Mouse (Mus musculus) heart, embryonic 12.5 days (tissue): ENCODE results near the gene Prickle2. TPM values are rescaled to one million over a fixed set of nuclear protein-coding genes. Genes with fewer than 3 reads are reported as not detected.

Experiments
- ATAC-seq: fragments of 200-750 bp; cut with Nextera tagmentation; 2 replicates; pipeline ENCODE4 v1.8.0; 2017; ENCODE audit warnings: moderate TSS enrichment, moderate library complexity; ENCODE audit not compliant: insufficient number of reproducible peaks, low FRiP score
- H3K27ac ChIP-seq: fragments of 300-500 bp; sonication (generic); 2 replicates; pipeline ENCODE4 v1.5.1; 2016; ENCODE audit warnings: mild to moderate bottlenecking, moderate library complexity; ENCODE audit not compliant: poor library complexity, severe bottlenecking
- H3K27me3 ChIP-seq: fragments of 300-500 bp; sonication (generic); replicated peaks from 2 replicates; pipeline ENCODE4 v1.6.1; 2016; ENCODE audit warnings: mild to moderate bottlenecking, moderate library complexity
- H3K36me3 ChIP-seq: fragments of 300-500 bp; sonication (generic); 2 replicates; pipeline ENCODE4 v1.6.1; 2016; ENCODE audit warnings: mild to moderate bottlenecking, moderate library complexity
- H3K4me1 ChIP-seq: fragments of 300-500 bp; sonication (generic); replicated peaks from 2 replicates; pipeline ENCODE4 v1.6.1; 2016; ENCODE audit warnings: mild to moderate bottlenecking
- H3K4me2 ChIP-seq: fragments of 300-500 bp; sonication (generic); 2 replicates; pipeline ENCODE4 v1.6.1; 2016; ENCODE audit warnings: mild to moderate bottlenecking, moderate library complexity
- H3K4me3 ChIP-seq: fragments of 300-500 bp; sonication (generic); 2 replicates; pipeline ENCODE4 v1.5.1; 2016; ENCODE audit warnings: mild to moderate bottlenecking
- H3K9ac ChIP-seq: fragments of 300-500 bp; sonication (generic); 2 replicates; pipeline ENCODE4 v1.6.1; 2016; ENCODE audit warnings: mild to moderate bottlenecking, moderate library complexity
- H3K9me3 ChIP-seq: fragments of 300-500 bp; sonication (generic); replicated peaks from 2 replicates; pipeline ENCODE4 v1.6.1; 2016; ENCODE audit warnings: mild to moderate bottlenecking, moderate library complexity
- WGBS: fragments of 180-500 bp; shearing (Covaris S2); methylation state at CpG from one replicate; pipeline ENCODE4 v1.1.7; 2016; 5-methylcytosine and 5-hydroxymethylcytosine counted together
- polyA plus RNA-seq: library from polyadenylated mRNA; unstranded; fragments of >200 nt; fragmentation: Nextera tagmentation; extraction: Ambion mirVana; gene quantifications from 2 replicates; pipeline ENCODE4 v1.2.1, GENCODE M21; 2016

The Prickle2 gene
- polyA plus RNA-seq, 1 experiment from 2014 or later = 7.9 TPM

DNA sequence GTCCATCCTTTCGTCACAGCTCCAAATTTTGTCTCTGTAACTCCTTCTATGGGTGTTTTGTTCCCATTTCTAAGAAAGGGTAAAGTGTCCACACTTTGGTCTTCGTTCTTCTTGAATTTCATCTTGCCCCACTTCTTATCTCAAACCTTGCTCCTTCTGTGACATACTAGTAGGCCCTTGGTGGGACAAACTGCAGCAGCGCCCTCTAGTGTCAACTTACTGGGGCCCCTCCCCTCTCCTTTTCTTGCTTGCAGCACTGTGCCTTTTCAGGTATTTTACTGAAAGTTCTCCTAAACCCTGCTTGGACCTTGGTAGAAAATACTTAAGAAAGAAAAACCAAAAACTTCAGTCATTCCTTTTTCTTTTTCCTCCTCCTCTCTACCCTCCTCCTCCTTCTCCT lies 264.8 kb downstream of the Prickle2 start:
- Histone ChIP-seq H3K4me1 (0 out of 2 replicates have a peak, but pooled peaks cover 3% of the 10 kb centered on the region), H3K4me2 (no peak overlapping the region), H3K9ac (no peak overlapping the region), H3K9me3 (no peaks in the 10 kb centered on the region), H3K4me3 (no peak overlapping the region), H3K27ac (no peak overlapping the region), H3K27me3 (no peaks in the 10 kb centered on the region), H3K36me3 (no peaks in the 10 kb centered on the region)
- 56% methylated on average over 3 of the region's 3 CpGs for WGBS
- ATAC-seq = no peak

DNA sequence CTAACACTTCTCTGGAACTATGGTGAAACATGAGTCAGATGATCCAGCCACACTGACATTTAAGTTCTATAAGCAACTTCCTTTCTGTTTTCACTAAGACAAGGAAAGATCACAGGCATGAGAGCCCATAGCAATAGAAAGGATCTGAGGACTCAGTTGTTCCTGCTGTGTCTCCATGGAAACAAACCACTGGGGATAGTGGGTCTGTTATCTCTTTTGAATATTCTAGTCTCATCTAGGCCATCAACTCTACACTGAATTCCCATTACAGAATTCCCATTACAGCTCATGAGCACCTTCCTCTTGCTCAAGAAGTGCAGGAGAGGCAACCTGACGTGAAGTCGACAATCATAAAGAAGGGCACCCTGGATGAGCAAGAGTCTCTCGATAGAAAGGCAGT lies 265.7 kb downstream of the Prickle2 start:
- Histone ChIP-seq H3K4me3 (no peak overlapping the region), H3K36me3 (no peaks in the 10 kb centered on the region), H3K4me1 (0 out of 2 replicates have a peak, but pooled peaks cover 3% of the 10 kb centered on the region), H3K9me3 (no peaks in the 10 kb centered on the region), H3K27me3 (no peaks in the 10 kb centered on the region), H3K9ac (no peak overlapping the region), H3K4me2 (no peak overlapping the region), H3K27ac (no peak overlapping the region)
- ATAC-seq = no peak
- WGBS = 84% methylated on average over 3 of the region's 3 CpGs

DNA sequence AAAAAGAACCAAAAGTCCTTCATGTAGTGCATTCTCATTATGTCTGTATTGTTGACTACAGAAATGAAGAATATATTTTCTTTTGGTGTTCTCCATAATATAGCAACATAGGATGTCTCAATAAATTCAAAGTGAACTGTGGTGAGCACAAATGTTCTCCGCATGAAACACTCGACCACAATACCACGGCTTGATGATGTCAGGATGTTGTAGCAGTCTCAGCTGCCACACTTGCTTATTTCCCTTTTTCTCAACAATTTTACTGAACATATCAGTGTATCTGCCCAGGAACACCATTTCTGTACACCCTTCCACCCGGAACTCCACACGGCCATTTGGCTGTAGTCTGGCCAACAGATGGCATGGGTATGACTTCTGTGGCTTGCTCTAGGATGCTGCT lies 273.8 kb downstream of the Prickle2 start:
- Histone ChIP-seq H3K4me3 (no peak overlapping the region), H3K9me3 (no peaks in the 10 kb centered on the region), H3K36me3 (no peaks in the 10 kb centered on the region), H3K27ac (no peak overlapping the region), H3K9ac (no peak overlapping the region), H3K27me3 (no peaks in the 10 kb centered on the region), H3K4me2 (no peak overlapping the region), H3K4me1 (peaks cover 32% of the 10 kb centered on the region)
- ATAC-seq = no peak
- WGBS = 86% methylated on average over 5 of the region's 5 CpGs

DNA sequence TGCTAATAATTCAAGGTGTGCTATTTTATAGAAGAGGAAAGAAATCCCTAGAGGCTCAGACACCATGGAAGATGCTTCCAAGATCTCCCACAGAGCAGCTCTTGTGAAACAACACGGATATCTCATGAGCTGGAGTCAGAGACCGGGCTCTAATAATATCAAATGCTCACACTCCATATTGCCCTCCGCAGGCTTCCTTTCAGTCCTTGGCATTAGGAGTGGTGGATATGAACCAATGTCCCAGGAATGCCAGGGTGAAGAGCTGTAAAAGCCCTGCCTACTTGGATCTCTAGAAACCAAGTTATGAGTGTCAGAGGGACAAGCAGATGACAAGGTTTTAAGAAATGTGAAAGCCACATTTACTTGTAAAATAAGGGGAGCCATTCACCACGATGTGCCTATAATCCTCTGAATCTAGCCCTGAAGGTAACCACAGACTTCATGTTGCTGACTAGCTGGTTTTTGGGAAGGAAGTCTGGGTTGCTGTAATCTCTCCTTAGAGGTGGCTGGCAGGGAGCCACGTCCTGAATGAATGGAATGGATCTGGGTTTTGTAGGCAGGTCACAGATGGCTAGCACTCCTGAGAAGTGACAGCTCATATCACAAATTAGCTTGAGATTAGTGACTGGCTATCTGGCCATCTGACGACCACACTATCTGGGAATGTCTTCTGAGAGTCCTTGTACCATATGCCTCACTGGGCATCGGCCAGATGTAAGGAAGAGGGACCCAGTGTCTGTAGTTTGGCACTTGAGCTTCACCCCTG lies 278.4 kb downstream of the Prickle2 start:
- 0 out of 2 replicates have a peak, but pooled peaks have one; percentile 63 for ATAC-seq
- 37% methylated on average over 7 of the region's 7 CpGs for WGBS
- H3K36me3 ChIP-seq = no peaks in the 10 kb centered on the region
- H3K9me3 ChIP-seq = no peaks in the 10 kb centered on the region
- H3K4me2 ChIP-seq = no peak overlapping the region
- no peaks in the 10 kb centered on the region for H3K27me3 ChIP-seq
- H3K4me1 ChIP-seq = peaks cover 51% of the 10 kb centered on the region
- no peak overlapping the region for H3K4me3 ChIP-seq
- peak overlapping the region; percentile 36; the same call in 1 of the 2 replicates for H3K27ac ChIP-seq
- H3K9ac ChIP-seq = no peak overlapping the region

DNA sequence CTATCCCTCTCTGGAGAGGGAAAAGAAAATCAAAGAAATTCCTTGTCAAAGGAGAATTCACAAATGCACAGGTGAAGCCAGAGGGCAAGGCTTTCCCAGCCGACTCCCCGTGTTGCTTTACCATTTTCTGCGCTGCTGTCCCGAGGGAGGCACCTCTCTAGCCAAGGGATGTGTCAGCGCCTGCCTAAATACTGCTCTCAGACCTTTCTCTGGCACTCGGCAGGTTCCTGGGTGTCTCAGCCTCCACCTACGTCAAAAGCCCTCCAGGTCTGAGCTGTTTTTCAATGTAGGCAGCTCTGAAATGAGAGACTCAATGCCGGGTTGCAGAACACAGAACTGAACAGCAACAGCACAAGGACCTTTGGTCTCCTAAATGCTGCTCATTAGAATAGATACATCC lies 280.1 kb downstream of the Prickle2 start:
- no peak overlapping the region for H3K9ac ChIP-seq
- WGBS = 49% methylated on average over 8 of the region's 8 CpGs
- H3K4me1 ChIP-seq = peaks cover 47% of the 10 kb centered on the region
- H3K36me3 ChIP-seq = peaks cover 13% of the 10 kb centered on the region
- H3K9me3 ChIP-seq = no peaks in the 10 kb centered on the region
- no peak overlapping the region for H3K4me3 ChIP-seq
- H3K27ac ChIP-seq = no peak overlapping the region
- H3K27me3 ChIP-seq = no peaks in the 10 kb centered on the region
- no peak overlapping the region for H3K4me2 ChIP-seq
- ATAC-seq = no peak

DNA sequence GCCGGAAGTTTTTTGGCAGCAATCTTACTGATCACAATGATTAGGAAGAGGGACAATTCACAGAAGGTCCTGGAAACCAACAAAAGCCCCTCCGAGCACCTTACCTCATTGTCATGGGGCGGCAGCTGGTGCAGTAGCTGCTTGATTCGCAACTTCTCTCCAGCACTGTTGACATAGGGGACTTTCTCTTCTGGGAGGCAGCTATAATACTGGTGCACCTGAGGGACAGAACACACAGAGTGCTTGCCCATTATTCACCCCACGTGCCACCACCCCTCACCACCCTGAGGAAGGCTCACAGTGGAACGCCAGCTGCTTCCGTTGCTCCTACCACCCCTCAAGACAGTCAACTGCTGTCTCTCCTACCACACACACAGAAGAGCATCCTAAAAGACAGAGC lies 280.5 kb downstream of the Prickle2 start:
- 83% methylated on average over 7 of the region's 7 CpGs for WGBS
- no peak overlapping the region for H3K9ac ChIP-seq
- H3K4me3 ChIP-seq = no peak overlapping the region
- no peaks in the 10 kb centered on the region for H3K9me3 ChIP-seq
- H3K27me3 ChIP-seq = no peaks in the 10 kb centered on the region
- no peak overlapping the region for H3K4me2 ChIP-seq
- no peak overlapping the region for H3K27ac ChIP-seq
- H3K36me3 ChIP-seq = peaks cover 16% of the 10 kb centered on the region
- H3K4me1 ChIP-seq = peaks cover 47% of the 10 kb centered on the region
- ATAC-seq = no peak

DNA sequence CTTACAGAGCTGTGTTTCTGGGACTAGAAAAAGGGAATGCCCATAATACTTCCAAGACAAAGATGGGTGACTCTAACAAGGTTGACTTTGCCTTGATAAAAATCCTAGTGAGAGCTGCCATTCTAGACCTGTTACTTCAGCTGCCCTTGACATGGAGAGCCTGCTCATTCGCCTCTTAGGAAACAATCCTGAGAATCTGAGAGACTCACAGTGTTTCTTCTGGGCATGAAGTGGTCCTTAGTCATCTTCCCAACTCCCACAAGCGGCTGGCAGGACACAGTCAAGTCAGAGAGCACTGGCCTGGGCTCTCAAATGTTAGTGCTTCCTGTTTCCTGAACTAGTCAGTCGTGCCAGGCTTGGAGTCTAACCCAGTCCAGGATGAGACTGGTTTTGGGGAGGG lies 281.0 kb downstream of the Prickle2 start:
- Histone ChIP-seq H3K27ac (no peak overlapping the region), H3K9ac (no peak overlapping the region), H3K36me3 (peaks cover 20% of the 10 kb centered on the region), H3K4me1 (peaks cover 47% of the 10 kb centered on the region), H3K27me3 (no peaks in the 10 kb centered on the region), H3K4me3 (no peak overlapping the region), H3K9me3 (no peaks in the 10 kb centered on the region), H3K4me2 (no peak overlapping the region)
- no peak for ATAC-seq
- WGBS = 18% methylated on average over 3 of the region's 3 CpGs

DNA sequence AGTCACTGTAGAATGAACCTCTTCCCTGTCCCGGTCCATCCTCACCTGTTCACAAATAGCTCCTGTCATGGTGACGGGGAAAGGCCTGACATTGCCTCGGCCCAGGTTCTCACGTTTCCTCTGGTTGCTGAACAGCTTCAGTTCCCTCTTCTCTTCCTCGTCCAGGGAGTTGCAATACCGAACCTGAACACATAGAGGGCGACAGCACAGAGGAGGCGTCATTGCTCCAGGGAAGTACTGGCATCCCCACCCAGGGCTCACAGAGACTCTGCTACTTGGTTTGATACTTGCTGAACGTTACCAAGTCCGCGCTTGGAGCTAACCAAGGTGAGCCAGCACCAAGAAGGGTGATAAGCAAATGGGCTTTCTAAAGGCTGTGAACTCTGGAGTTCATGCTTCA lies 283.7 kb downstream of the Prickle2 start:
- Histone ChIP-seq H3K4me3 (no peak overlapping the region), H3K9me3 (no peaks in the 10 kb centered on the region), H3K27me3 (no peaks in the 10 kb centered on the region), H3K36me3 (peaks cover 26% of the 10 kb centered on the region), H3K4me2 (no peak overlapping the region), H3K9ac (no peak overlapping the region), H3K27ac (no peak overlapping the region), H3K4me1 (peaks cover 23% of the 10 kb centered on the region)
- WGBS = 44% methylated on average over 11 of the region's 11 CpGs
- no peak for ATAC-seq

DNA sequence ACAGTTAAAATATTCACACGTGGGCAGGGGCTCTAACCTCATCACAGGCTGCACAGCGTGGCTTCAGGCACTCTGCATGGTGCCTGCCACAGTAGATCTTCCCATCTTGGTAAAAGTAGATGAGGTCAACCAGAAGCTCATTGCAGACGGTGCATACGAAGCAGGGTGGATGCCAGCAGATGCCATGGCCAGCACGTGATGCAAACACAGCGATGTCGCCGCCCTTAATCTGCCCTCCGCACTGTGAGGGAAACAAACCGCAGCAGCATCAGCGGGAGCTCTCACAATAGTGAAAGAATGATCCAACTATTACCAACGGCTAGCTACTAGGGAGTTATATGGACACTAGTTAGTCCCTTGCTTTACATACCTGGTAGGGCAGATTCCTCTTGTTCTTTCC lies 285.8 kb downstream of the Prickle2 start:
- H3K36me3 ChIP-seq = peaks cover 33% of the 10 kb centered on the region
- H3K27ac ChIP-seq = no peak overlapping the region
- H3K9ac ChIP-seq = no peak overlapping the region
- peaks cover 7% of the 10 kb centered on the region for H3K4me1 ChIP-seq
- H3K27me3 ChIP-seq = no peaks in the 10 kb centered on the region
- H3K9me3 ChIP-seq = no peaks in the 10 kb centered on the region
- H3K4me2 ChIP-seq = no peak overlapping the region
- no peak for ATAC-seq
- 89% methylated on average over 12 of the region's 12 CpGs for WGBS
- no peak overlapping the region for H3K4me3 ChIP-seq

DNA sequence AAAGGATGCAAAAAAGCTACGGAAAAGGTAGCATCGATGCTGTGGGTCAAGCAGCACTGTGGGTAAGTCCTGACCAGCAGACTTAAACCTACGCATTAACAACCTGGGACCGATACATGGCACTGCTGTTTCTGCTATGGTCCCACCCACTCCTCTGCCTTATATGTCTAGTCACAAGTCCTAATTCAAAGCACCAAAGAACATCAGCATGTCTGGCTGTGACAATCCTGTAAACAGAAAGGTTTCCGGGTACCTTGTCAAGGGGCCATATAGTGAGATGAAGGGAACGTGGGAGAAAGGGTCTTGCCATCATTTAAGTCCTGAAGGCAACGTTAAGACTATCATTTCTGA lies 290.6 kb downstream of the Prickle2 start:
- no peak for ATAC-seq
- 87% methylated on average over 7 of the region's 7 CpGs for WGBS
- Histone ChIP-seq H3K4me1 (peaks cover 10% of the 10 kb centered on the region), H3K4me2 (no peak overlapping the region), H3K9ac (no peak overlapping the region), H3K4me3 (no peak overlapping the region), H3K27ac (no peak overlapping the region), H3K36me3 (peaks cover 34% of the 10 kb centered on the region), H3K27me3 (no peaks in the 10 kb centered on the region), H3K9me3 (no peaks in the 10 kb centered on the region)

DNA sequence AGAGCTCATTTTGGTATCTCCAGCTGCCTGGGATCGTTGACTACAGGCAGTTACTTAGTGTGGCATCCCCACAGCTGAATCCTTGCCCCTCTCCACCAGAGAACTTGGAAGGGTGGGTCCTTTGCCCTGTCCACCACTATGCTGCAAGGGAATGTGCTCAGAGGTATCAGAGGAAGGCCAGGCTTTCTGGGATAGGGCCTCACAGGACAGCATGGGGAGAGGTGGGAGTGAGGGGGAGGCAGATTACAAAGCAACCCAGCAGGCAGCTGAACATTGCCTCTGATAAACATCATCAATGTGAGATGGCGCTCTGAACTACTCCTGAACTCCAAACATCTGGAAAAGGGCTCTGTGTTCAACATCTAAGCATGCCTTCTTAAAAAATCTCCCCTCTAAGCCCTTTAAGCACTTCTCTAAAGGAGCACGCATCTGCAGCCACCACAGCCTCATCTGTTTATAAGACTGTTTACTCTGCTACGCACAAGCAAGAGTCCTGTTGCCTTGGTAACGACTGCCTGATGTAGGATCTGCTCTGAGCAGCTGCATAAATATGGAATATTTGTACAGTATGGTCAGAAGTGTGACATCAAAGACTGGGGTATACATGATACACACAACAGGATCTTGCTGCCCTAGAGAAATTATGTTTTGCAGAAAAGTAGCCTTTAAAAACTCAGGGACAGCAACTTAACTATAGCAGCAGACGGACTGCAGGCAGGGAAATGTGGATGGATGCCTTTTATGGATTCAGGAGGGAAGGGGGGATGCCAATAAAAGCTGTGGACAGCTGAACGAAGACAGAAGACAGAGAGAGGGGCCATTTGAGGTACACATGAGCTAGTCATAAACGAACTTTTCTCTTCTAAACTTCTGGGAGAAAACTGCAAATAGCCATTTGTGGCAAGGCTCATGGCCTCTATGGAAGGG lies 291.2 kb downstream of the Prickle2 start:
- Histone ChIP-seq H3K27me3 (no peaks in the 10 kb centered on the region), H3K4me3 (no peak overlapping the region), H3K36me3 (peaks cover 33% of the 10 kb centered on the region), H3K9me3 (no peaks in the 10 kb centered on the region), H3K4me1 (peaks cover 10% of the 10 kb centered on the region), H3K9ac (no peak overlapping the region), H3K27ac (no peak overlapping the region), H3K4me2 (no peak overlapping the region)
- no peak for ATAC-seq
- 53% methylated on average over 8 of the region's 8 CpGs for WGBS
